Mouse (Mus musculus) forebrain, postnatal 0 days (tissue): ENCODE results near the gene Plod1. TPM values are rescaled to one million over a fixed set of nuclear protein-coding genes. Genes with fewer than 3 reads are reported as not detected.

ENCODE experiments used
- ATAC-seq: fragments of 200-750 bp; cut with Nextera tagmentation; 2 replicates; pipeline ENCODE4 v1.8.0; 2017; ENCODE audit warnings: mild to moderate bottlenecking, moderate library complexity
- DNase-seq: peaks from one replicate; pipeline ENCODE4 v3.0.0-alpha.2; 2015
- H3K27ac ChIP-seq: fragments of 300-500 bp; sonication (generic); 2 replicates; pipeline ENCODE4 v1.5.1; 2014; ENCODE audit warnings: low read depth, mild to moderate bottlenecking, antibody characterized with exemption, low read length, moderate library complexity, mixed read lengths
- H3K27me3 ChIP-seq: fragments of 300-500 bp; sonication (generic); 2 replicates; pipeline ENCODE4 v1.6.1; 2014; ENCODE audit warnings: mild to moderate bottlenecking, low read length, mixed read lengths; ENCODE audit not compliant: insufficient read depth
- H3K36me3 ChIP-seq: fragments of 300-500 bp; sonication (generic); 2 replicates; pipeline ENCODE4 v1.6.1; 2014; ENCODE audit warnings: mild to moderate bottlenecking, moderate library complexity; ENCODE audit not compliant: insufficient read depth
- H3K4me1 ChIP-seq: fragments of 300-500 bp; sonication (generic); 2 replicates; pipeline ENCODE4 v1.6.1; 2014; ENCODE audit warnings: antibody characterized with exemption; ENCODE audit not compliant: insufficient read depth
- H3K4me2 ChIP-seq: fragments of 300-500 bp; sonication (generic); 2 replicates; pipeline ENCODE4 v1.6.1; 2014; ENCODE audit warnings: low read depth, mild to moderate bottlenecking, moderate library complexity
- H3K4me3 ChIP-seq: fragments of 300-500 bp; sonication (generic); 2 replicates; pipeline ENCODE4 v1.5.1; 2014; ENCODE audit warnings: low read depth, low read length, mixed read lengths
- H3K9ac ChIP-seq: fragments of 300-500 bp; sonication (generic); 2 replicates; pipeline ENCODE4 v1.6.1; 2014; ENCODE audit warnings: mild to moderate bottlenecking
- H3K9me3 ChIP-seq: fragments of 300-500 bp; sonication (generic); 2 replicates; pipeline ENCODE4 v1.6.1; 2016; ENCODE audit warnings: low read length
- CTCF ChIP-seq: sonication (generic); IDR thresholded peaks from 2 replicates; pipeline ENCODE4 v1.5.1; 2016; ENCODE audit warnings: antibody characterized with exemption, control low read depth, low read depth
- WGBS: fragments of 180-500 bp; shearing (Covaris S2); extraction: QIAGEN DNeasy Blood & Tissue Kit; methylation state at CpG from one replicate; pipeline ENCODE4 v1.1.7; 2014; 5-methylcytosine and 5-hydroxymethylcytosine counted together
- polyA plus RNA-seq: library from polyadenylated mRNA; unstranded; fragments of >200 nt; fragmentation: Nextera tagmentation; extraction: Ambion mirVana; gene quantifications from 2 replicates; pipeline ENCODE4 v1.2.1, GENCODE M21; 2015
- total RNA-seq: library from RNA; depleted of rRNA; stranded (reverse); fragments of >200 nt; gene quantifications from 2 replicates; pipeline ENCODE4 v1.2.3, GENCODE M21; 2014

Gene Plod1
- total and polyA plus RNA-seq, 2 experiments from 2014 or later: 17.9 to 18.8 TPM

GRCm38 (mm10) chr4:147937486-147937885, 919 bp upstream of the Plod1 start:
- DNase-seq (no peak), ATAC-seq (no peak)
- H3K9me3 ChIP-seq: no peaks in the 10 kb centered on the region
- H3K4me3 ChIP-seq: no peak overlapping the region
- peaks cover 11% of the 10 kb centered on the region for H3K4me1 ChIP-seq
- H3K27ac ChIP-seq: no peak overlapping the region
- no peaks in the 10 kb centered on the region for H3K27me3 ChIP-seq
- no peak overlapping the region for H3K9ac ChIP-seq
- H3K36me3 ChIP-seq: no peaks in the 10 kb centered on the region
- H3K4me2 ChIP-seq: no peak overlapping the region
- 50% methylated on average over 5 of the region's 5 CpGs for WGBS
- TF ChIP-seq CTCF: no peak

- DNase-seq (no peak), ATAC-seq (no peak)
- peak overlapping the region; percentile 46 for H3K4me3 ChIP-seq
- peak overlapping the region; percentile 87 for H3K4me2 ChIP-seq
- no peaks in the 10 kb centered on the region for H3K36me3 ChIP-seq
- H3K4me1 ChIP-seq: peaks cover 10% of the 10 kb centered on the region
- TF ChIP-seq CTCF: no peak
- H3K9me3 ChIP-seq: no peaks in the 10 kb centered on the region
- 38% methylated on average over 3 of the region's 3 CpGs for WGBS
- H3K27me3 ChIP-seq: no peaks in the 10 kb centered on the region
- H3K9ac ChIP-seq: no peak overlapping the region
- H3K27ac ChIP-seq: no peak overlapping the region
Measured at GRCm38 (mm10) chr4:147937021-147937420, 454 bp upstream of the Plod1 start.

GRCm38 (mm10) chr4:147935904-147936303, 663 bp downstream of the Plod1 start:
- DNase-seq (no peak), ATAC-seq (no peak)
- Histone ChIP-seq H3K27ac (no peak overlapping the region), H3K4me2 (peak overlapping the region; percentile 87), H3K36me3 (no peaks in the 10 kb centered on the region), H3K4me1 (peaks cover 4% of the 10 kb centered on the region; the same call in 1 of the 2 replicates), H3K4me3 (peak overlapping the region; percentile 46), H3K27me3 (no peaks in the 10 kb centered on the region), H3K9ac (peak overlapping the region; percentile 43), H3K9me3 (no peaks in the 10 kb centered on the region)
- WGBS: 21% methylated on average over 9 of the region's 9 CpGs
- no peak for TF ChIP-seq CTCF

- no peak for TF ChIP-seq CTCF
- H3K36me3 ChIP-seq: no peaks in the 10 kb centered on the region
Measured at GRCm38 (mm10) chr4:147934611-147935010, 2.0 kb downstream of the Plod1 start.

GRCm38 (mm10) chr4:147934134-147934533, 2.4 kb downstream of the Plod1 start:
- H3K36me3 ChIP-seq: no peaks in the 10 kb centered on the region
- no peak overlapping the region for H3K9ac ChIP-seq
- DNase-seq (no peak), ATAC-seq (no peak)
- H3K27me3 ChIP-seq: no peaks in the 10 kb centered on the region
- H3K4me2 ChIP-seq: no peak overlapping the region
- 49% methylated on average over 3 of the region's 3 CpGs for WGBS
- no peaks in the 10 kb centered on the region for H3K4me1 ChIP-seq
- H3K9me3 ChIP-seq: no peaks in the 10 kb centered on the region
- no peak overlapping the region for H3K27ac ChIP-seq
- no peak overlapping the region for H3K4me3 ChIP-seq
- no peak for TF ChIP-seq CTCF

More at GRCm38 (mm10) chr4:147934611-147935010, 2.0 kb downstream of the Plod1 start:
- Histone ChIP-seq H3K4me3 (no peak overlapping the region), H3K27me3 (no peaks in the 10 kb centered on the region), H3K9me3 (no peaks in the 10 kb centered on the region), H3K4me1 (no peaks in the 10 kb centered on the region), H3K27ac (no peak overlapping the region), H3K4me2 (no peak overlapping the region), H3K9ac (no peak overlapping the region)
- 83% methylated on average over 4 of the region's 4 CpGs for WGBS
- DNase-seq (no peak), ATAC-seq (no peak)

GRCm38 (mm10) chr4:147930946-147931345, 5.6 kb downstream of the Plod1 start:
- ATAC-seq: no peak
- no peak overlapping the region for H3K4me3 ChIP-seq
- no peaks in the 10 kb centered on the region for H3K36me3 ChIP-seq
- no peaks in the 10 kb centered on the region for H3K27me3 ChIP-seq
- H3K27ac ChIP-seq: no peak overlapping the region
- H3K4me2 ChIP-seq: no peak overlapping the region
- no peak for DNase-seq
- TF ChIP-seq CTCF: no peak
- no peaks in the 10 kb centered on the region for H3K9me3 ChIP-seq
- WGBS: 95% methylated on average over 14 of the region's 14 CpGs
- H3K4me1 ChIP-seq: no peaks in the 10 kb centered on the region
- H3K9ac ChIP-seq: no peak overlapping the region

- Histone ChIP-seq H3K27ac (peak overlapping the region; percentile 35), H3K4me1 (no peaks in the 10 kb centered on the region), H3K9ac (no peak overlapping the region), H3K4me2 (no peak overlapping the region), H3K27me3 (no peaks in the 10 kb centered on the region), H3K36me3 (no peaks in the 10 kb centered on the region), H3K9me3 (no peaks in the 10 kb centered on the region), H3K4me3 (0 out of 2 replicates have a peak overlapping the region, but pooled peaks have one; percentile 3)
- DNase-seq (peak; percentile 63), ATAC-seq (peak; percentile 84)
- TF ChIP-seq CTCF: no peak
- 56% methylated on average over 7 of the region's 7 CpGs for WGBS
Measured at GRCm38 (mm10) chr4:147928540-147928939, 8.0 kb downstream of the Plod1 start.
